ENCODE assay signal across 8 mouse cellular contexts in the genomic region with DNA sequence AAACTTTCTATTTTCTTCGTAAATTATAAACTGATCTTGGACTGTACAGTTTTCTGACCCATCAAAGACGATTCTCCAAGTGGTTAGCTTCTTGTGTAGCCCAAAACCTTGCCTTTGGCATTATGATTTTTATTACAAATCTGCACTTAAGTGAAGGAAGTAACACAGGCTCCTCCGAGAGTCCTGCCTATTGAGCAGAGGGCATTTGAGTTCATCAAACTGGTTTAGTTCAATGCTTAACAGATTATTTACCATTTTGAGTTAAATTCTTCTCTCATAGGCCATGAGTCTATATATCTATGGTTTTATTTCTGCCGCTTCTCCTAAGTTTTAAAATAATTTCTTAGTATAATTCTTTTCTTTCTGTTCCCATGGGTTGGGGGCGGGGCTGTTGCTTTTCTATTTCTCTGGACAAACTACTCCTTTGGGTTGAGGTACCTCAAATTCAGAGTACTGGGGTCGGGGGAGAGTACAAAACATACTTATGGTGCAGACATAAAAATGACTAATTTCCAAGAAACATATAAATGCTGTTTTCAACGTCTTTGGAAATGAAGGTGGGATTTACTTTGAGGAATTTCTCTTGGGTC. TPM values are rescaled to one million over a fixed set of nuclear protein-coding genes. Genes with fewer than 3 reads are reported as not detected.
A peak's percentile ranks its signal among the peaks of the same experiment; 100 is the strongest.
DNase-seq lines count a peak whose midpoint lies in the region; ATAC-seq lines count a peak whose summit lies in the region.

No protein-coding gene starts in this region.

- peaks cover 42% of the 10 kb centered on the region for H3K4me1 ChIP-seq in erythroblast, embryonic 14.5 days (ENCODE audit: control insufficient read depth)
- peaks cover 17% of the 10 kb centered on the region for H3K4me1 ChIP-seq in forebrain, embryonic 12.5 days
- 0 out of 2 replicates have a peak, but pooled peaks cover 2% of the 10 kb centered on the region for H3K4me1 ChIP-seq in intestine, embryonic 15.5 days (replicated peaks)

- WGBS in forebrain, embryonic 12.5 days: 30% methylated on average over 7 of the region's 7 CpGs
- WGBS in intestine, embryonic 15.5 days: 26% methylated on average over 7 of the region's 7 CpGs

- H3K9me3 ChIP-seq in erythroblast, embryonic 14.5 days (ENCODE audit: control insufficient read depth, low read length): no peaks in the 10 kb centered on the region
- H3K9me3 ChIP-seq in forebrain, embryonic 12.5 days: no peaks in the 10 kb centered on the region
- no peaks in the 10 kb centered on the region for H3K9me3 ChIP-seq in intestine, embryonic 15.5 days

- peak overlapping the region; percentile 76 for H3K4me2 ChIP-seq in forebrain, embryonic 12.5 days
- H3K4me2 ChIP-seq in intestine, embryonic 15.5 days (replicated peaks): peak overlapping the region; percentile 90

- peak overlapping the region; percentile 92 for H3K9ac ChIP-seq in forebrain, embryonic 12.5 days
- H3K9ac ChIP-seq in intestine, embryonic 15.5 days: no peak overlapping the region

- H3K27me3 ChIP-seq in erythroblast, embryonic 14.5 days (ENCODE audit: control insufficient read depth): peaks cover 34% of the 10 kb centered on the region
- 0 out of 2 replicates have a peak, but pooled peaks cover 3% of the 10 kb centered on the region for H3K27me3 ChIP-seq in forebrain, embryonic 12.5 days
- no peaks in the 10 kb centered on the region for H3K27me3 ChIP-seq in intestine, embryonic 15.5 days (replicated peaks)

- H3K36me3 ChIP-seq in erythroblast, embryonic 14.5 days (ENCODE audit: control insufficient read depth): peaks cover 9% of the 10 kb centered on the region
- no peaks in the 10 kb centered on the region for H3K36me3 ChIP-seq in forebrain, embryonic 12.5 days (replicated peaks)
- H3K36me3 ChIP-seq in intestine, embryonic 15.5 days: no peaks in the 10 kb centered on the region

- H3K4me3 ChIP-seq in erythroblast, embryonic 14.5 days (replicated peaks): peak overlapping the region; percentile 65
- H3K4me3 ChIP-seq in forebrain, embryonic 12.5 days (replicated peaks): peak overlapping the region; percentile 58
- H3K4me3 ChIP-seq in intestine, embryonic 15.5 days (replicated peaks): peak overlapping the region; percentile 61

- H3K27ac ChIP-seq in forebrain, embryonic 12.5 days: peak overlapping the region; percentile 98
- peak overlapping the region; percentile 97; the same call in 1 of the 2 replicates for H3K27ac ChIP-seq in intestine, embryonic 15.5 days

- ATAC-seq in erythroblast, adult 5-6 weeks (replicated peaks; ENCODE audit: low FRiP score, poor library complexity, severe bottlenecking): no peak
- no peak for ATAC-seq in forebrain, embryonic 12.5 days (ENCODE audit: low FRiP score)
- ATAC-seq in intestine, embryonic 15.5 days: no peak

- peak; percentile 26 for DNase-seq in NIH3T3 (ENCODE audit: low read depth)
- DNase-seq in lung, postnatal 10 days: peak; percentile 38
- DNase-seq in thymus, postnatal 36 days: peak; percentile 8 to 19
- DNase-seq in urinary bladder, postnatal 14 days (ENCODE audit: low spot score): no peak

RNA-seq across cellular contexts. Expression of a gene that starts 0.6 kb away (rescaled TPM):
- polyA plus RNA-seq in erythroblast, embryonic 14.5 days (2012): 2.8 and 8.5 TPM in 2 replicates
- 468 and 530 TPM in 2 replicates for total RNA-seq in erythroblast, adult 5-6 weeks (2015; ENCODE audit: low replicate concordance)
- 717 and 954 TPM in 2 replicates for total RNA-seq in erythroblast, adult 5-6 weeks (2017; ENCODE audit: low replicate concordance)
- 26.3 and 26.6 TPM in 2 replicates for polyA plus RNA-seq in forebrain, embryonic 12.5 days (2016; fragmentation: Nextera tagmentation; extraction: Ambion mirVana)
- polyA plus RNA-seq in intestine, embryonic 15.5 days (2015; fragmentation: Nextera tagmentation; extraction: Ambion mirVana): 17.6 and 21.2 TPM in 2 replicates

RNA-seq across cellular contexts. Expression of a gene that starts 2.0 kb away (rescaled TPM):
- 0.33 and 0.67 TPM in 2 replicates for polyA plus RNA-seq in erythroblast, embryonic 14.5 days (2012)
- total RNA-seq in erythroblast, adult 5-6 weeks (2015; ENCODE audit: low replicate concordance): 6.7 and 17.6 TPM in 2 replicates
- 69.9 and 74.3 TPM in 2 replicates for total RNA-seq in erythroblast, adult 5-6 weeks (2017; ENCODE audit: low replicate concordance)
- 3.0 and 3.7 TPM in 2 replicates for polyA plus RNA-seq in forebrain, embryonic 12.5 days (2016; fragmentation: Nextera tagmentation; extraction: Ambion mirVana)
- polyA plus RNA-seq in intestine, embryonic 15.5 days (2015; fragmentation: Nextera tagmentation; extraction: Ambion mirVana): 1.6 and 2.0 TPM in 2 replicates

RNA-seq across cellular contexts. Expression of a gene that starts 41.6 kb away (rescaled TPM):
- 5.1 and 11.8 TPM in 2 replicates for polyA plus RNA-seq in erythroblast, embryonic 14.5 days (2012)
- total RNA-seq in erythroblast, adult 5-6 weeks (2015; ENCODE audit: low replicate concordance): 243 and 262 TPM in 2 replicates
- total RNA-seq in erythroblast, adult 5-6 weeks (2017; ENCODE audit: low replicate concordance): 403 and 449 TPM in 2 replicates
- 137 and 142 TPM in 2 replicates for polyA plus RNA-seq in forebrain, embryonic 12.5 days (2016; fragmentation: Nextera tagmentation; extraction: Ambion mirVana)
- polyA plus RNA-seq in intestine, embryonic 15.5 days (2015; fragmentation: Nextera tagmentation; extraction: Ambion mirVana): 98.7 and 101 TPM in 2 replicates

RNA-seq across cellular contexts. Expression of a gene that starts 47.4 kb away (rescaled TPM):
- polyA plus RNA-seq in erythroblast, embryonic 14.5 days (2012): 1.6 and 4.7 TPM in 2 replicates
- total RNA-seq in erythroblast, adult 5-6 weeks (2015; ENCODE audit: low replicate concordance): 52.8 and 69.6 TPM in 2 replicates
- total RNA-seq in erythroblast, adult 5-6 weeks (2017; ENCODE audit: low replicate concordance): 50.4 and 63.8 TPM in 2 replicates
- 5.8 and 6.6 TPM in 2 replicates for polyA plus RNA-seq in forebrain, embryonic 12.5 days (2016; fragmentation: Nextera tagmentation; extraction: Ambion mirVana)
- 5.2 and 6.2 TPM in 2 replicates for polyA plus RNA-seq in intestine, embryonic 15.5 days (2015; fragmentation: Nextera tagmentation; extraction: Ambion mirVana)

RNA-seq across cellular contexts. Expression of a gene that starts 48.8 kb away (rescaled TPM):
- 5.1 and 8.3 TPM in 2 replicates for polyA plus RNA-seq in erythroblast, embryonic 14.5 days (2012)
- not detected in 2 replicates for total RNA-seq in erythroblast, adult 5-6 weeks (2015; ENCODE audit: low replicate concordance)
- 370 and 678 TPM in 2 replicates for total RNA-seq in erythroblast, adult 5-6 weeks (2017; ENCODE audit: low replicate concordance)
- 1.3 and 3.7 TPM in 2 replicates for polyA plus RNA-seq in forebrain, embryonic 12.5 days (2016; fragmentation: Nextera tagmentation; extraction: Ambion mirVana)
- 1.8 and 3.0 TPM in 2 replicates for polyA plus RNA-seq in intestine, embryonic 15.5 days (2015; fragmentation: Nextera tagmentation; extraction: Ambion mirVana)
